Mouse (Mus musculus) intestine, embryonic 14.5 days (tissue): ENCODE results near the gene Gprc6a. TPM values are rescaled to one million over a fixed set of nuclear protein-coding genes. Genes with fewer than 3 reads are reported as not detected.

ENCODE experiments used
- ATAC-seq: fragments of 200-750 bp; cut with Nextera tagmentation; replicated peaks from 2 replicates; pipeline ENCODE4 v1.8.0; 2017; ENCODE audit warnings: low read depth, moderate number of reproducible peaks, moderate TSS enrichment, moderate library complexity; ENCODE audit not compliant: low FRiP score, low TSS enrichment
- DNase-seq: peaks from one replicate; pipeline ENCODE4 v3.0.0-alpha.2; 2018; ENCODE audit warnings: low spot score
- H3K27ac ChIP-seq: fragments of 300-500 bp; sonication (generic); 2 replicates; pipeline ENCODE4 v1.5.1; 2014; ENCODE audit warnings: low read depth, mild to moderate bottlenecking, control low read depth
- H3K27me3 ChIP-seq: fragments of 300-500 bp; sonication (generic); replicated peaks from 2 replicates; pipeline ENCODE4 v1.6.1; 2014; ENCODE audit warnings: low read length, control low read depth; ENCODE audit not compliant: control insufficient read depth, insufficient read depth
- H3K36me3 ChIP-seq: fragments of 300-500 bp; sonication (generic); 2 replicates; pipeline ENCODE4 v1.6.1; 2014; ENCODE audit warnings: low read length, control low read depth; ENCODE audit not compliant: control insufficient read depth, insufficient read depth
- H3K4me1 ChIP-seq: fragments of 300-500 bp; sonication (generic); replicated peaks from 2 replicates; pipeline ENCODE4 v1.6.1; 2014; ENCODE audit warnings: low read length, control low read depth, mixed read lengths; ENCODE audit not compliant: control insufficient read depth, insufficient read depth
- H3K4me2 ChIP-seq: fragments of 300-500 bp; sonication (generic); 2 replicates; pipeline ENCODE4 v1.6.1; 2014; ENCODE audit warnings: low read length
- H3K4me3 ChIP-seq: fragments of 300-500 bp; sonication (generic); 2 replicates; pipeline ENCODE4 v1.5.1; 2014; ENCODE audit warnings: low read depth, low read length, control low read depth, mixed read lengths
- H3K9ac ChIP-seq: fragments of 300-500 bp; sonication (generic); 2 replicates; pipeline ENCODE4 v1.6.1; 2014; ENCODE audit warnings: mild to moderate bottlenecking, low read length
- H3K9me3 ChIP-seq: fragments of 300-500 bp; sonication (generic); 2 replicates; pipeline ENCODE4 v1.6.1; 2016; ENCODE audit warnings: low read length, control low read depth; ENCODE audit not compliant: control insufficient read depth
- WGBS: fragments of 180-500 bp; shearing (Covaris S2); extraction: QIAGEN DNeasy Blood & Tissue Kit; methylation state at CpG from one replicate; pipeline ENCODE4 v1.1.7; 2014; 5-methylcytosine and 5-hydroxymethylcytosine counted together
- polyA plus RNA-seq: library from polyadenylated mRNA; unstranded; fragments of >200 nt; fragmentation: Nextera tagmentation; extraction: Ambion mirVana; gene quantifications from 2 replicates; pipeline ENCODE4 v1.2.1, GENCODE M21; 2014

Gene Gprc6a
- polyA plus RNA-seq, 1 experiment from 2014 or later = not detected

- H3K27ac ChIP-seq = no peak overlapping the region
- WGBS = 92% methylated on average over 3 of the region's 3 CpGs
- no peaks in the 10 kb centered on the region for H3K9me3 ChIP-seq
- DNase-seq (no peak), ATAC-seq (no peak)
- no peak overlapping the region for H3K4me2 ChIP-seq
- H3K27me3 ChIP-seq = no peaks in the 10 kb centered on the region
- no peak overlapping the region for H3K4me3 ChIP-seq
- no peaks in the 10 kb centered on the region for H3K36me3 ChIP-seq
- H3K9ac ChIP-seq = no peak overlapping the region
- H3K4me1 ChIP-seq = no peaks in the 10 kb centered on the region
These were observed 10.1 kb downstream of the Gprc6a start for GRCm38 (mm10) chr10:51621193-51621592.

GRCm38 (mm10) chr10:51620126-51620525 lies 11.1 kb downstream of the Gprc6a start:
- Histone ChIP-seq H3K9ac (no peak overlapping the region), H3K4me1 (no peaks in the 10 kb centered on the region), H3K4me2 (no peak overlapping the region), H3K36me3 (no peaks in the 10 kb centered on the region), H3K27ac (no peak overlapping the region), H3K27me3 (no peaks in the 10 kb centered on the region), H3K9me3 (no peaks in the 10 kb centered on the region), H3K4me3 (no peak overlapping the region)
- ATAC-seq (no peak), DNase-seq (no peak)
- 74% methylated on average over 7 of the region's 7 CpGs for WGBS

- no peak overlapping the region for H3K9ac ChIP-seq
- WGBS = 87% methylated on average over 2 of the region's 2 CpGs
- H3K36me3 ChIP-seq = no peaks in the 10 kb centered on the region
- no peaks in the 10 kb centered on the region for H3K9me3 ChIP-seq
- H3K27me3 ChIP-seq = no peaks in the 10 kb centered on the region
- H3K4me1 ChIP-seq = no peaks in the 10 kb centered on the region
- H3K27ac ChIP-seq = no peak overlapping the region
- H3K4me3 ChIP-seq = no peak overlapping the region
- no peak overlapping the region for H3K4me2 ChIP-seq
- ATAC-seq (no peak), DNase-seq (no peak)
These were observed 12.7 kb downstream of the Gprc6a start for GRCm38 (mm10) chr10:51618538-51618937.

- DNase-seq (no peak), ATAC-seq (no peak)
- WGBS = 73% methylated on average over 11 of the region's 11 CpGs
- Histone ChIP-seq H3K36me3 (no peaks in the 10 kb centered on the region), H3K27ac (no peak overlapping the region), H3K27me3 (no peaks in the 10 kb centered on the region), H3K4me1 (no peaks in the 10 kb centered on the region), H3K9me3 (no peaks in the 10 kb centered on the region), H3K4me3 (no peak overlapping the region), H3K9ac (no peak overlapping the region), H3K4me2 (no peak overlapping the region)
These were observed 16.3 kb downstream of the Gprc6a start for GRCm38 (mm10) chr10:51614826-51615590.

- no peak overlapping the region for H3K9ac ChIP-seq
- no peaks in the 10 kb centered on the region for H3K27me3 ChIP-seq
- WGBS = 40% methylated on average over 3 of the region's 3 CpGs
- H3K4me1 ChIP-seq = no peaks in the 10 kb centered on the region
- H3K9me3 ChIP-seq = no peaks in the 10 kb centered on the region
- no peak for ATAC-seq
- no peaks in the 10 kb centered on the region for H3K36me3 ChIP-seq
- no peak overlapping the region for H3K27ac ChIP-seq
- H3K4me2 ChIP-seq = no peak overlapping the region
- no peak for DNase-seq
- H3K4me3 ChIP-seq = no peak overlapping the region
These were observed 17.8 kb downstream of the Gprc6a start for GRCm38 (mm10) chr10:51613421-51613820.

GRCm38 (mm10) chr10:51611969-51612682 lies 19.1 kb downstream of the Gprc6a start:
- WGBS = 48% methylated on average over 9 of the region's 9 CpGs
- no peak overlapping the region for H3K9ac ChIP-seq
- no peaks in the 10 kb centered on the region for H3K36me3 ChIP-seq
- no peaks in the 10 kb centered on the region for H3K9me3 ChIP-seq
- no peaks in the 10 kb centered on the region for H3K27me3 ChIP-seq
- H3K4me2 ChIP-seq = no peak overlapping the region
- no peak for DNase-seq
- H3K4me3 ChIP-seq = no peak overlapping the region
- no peak overlapping the region for H3K27ac ChIP-seq
- H3K4me1 ChIP-seq = no peaks in the 10 kb centered on the region
- ATAC-seq = no peak

GRCm38 (mm10) chr10:51609741-51610425 lies 21.4 kb downstream of the Gprc6a start:
- H3K4me2 ChIP-seq = no peak overlapping the region
- H3K4me1 ChIP-seq = no peaks in the 10 kb centered on the region
- no peak for DNase-seq
- no peak overlapping the region for H3K27ac ChIP-seq
- no peak overlapping the region for H3K4me3 ChIP-seq
- H3K9me3 ChIP-seq = no peaks in the 10 kb centered on the region
- WGBS = 40% methylated on average over 4 of the region's 4 CpGs
- peak; percentile 87 for ATAC-seq
- H3K36me3 ChIP-seq = no peaks in the 10 kb centered on the region
- H3K9ac ChIP-seq = no peak overlapping the region
- no peaks in the 10 kb centered on the region for H3K27me3 ChIP-seq

GRCm38 (mm10) chr10:51596928-51597635 lies 34.2 kb downstream of the Gprc6a start:
- ATAC-seq = no peak
- DNase-seq = no peak

More at GRCm38 (mm10) chr10:51596928-51597635, 34.2 kb downstream of the Gprc6a start:
- no peaks in the 10 kb centered on the region for H3K36me3 ChIP-seq
- H3K4me2 ChIP-seq = no peak overlapping the region
- H3K4me1 ChIP-seq = no peaks in the 10 kb centered on the region
- no peaks in the 10 kb centered on the region for H3K9me3 ChIP-seq
- H3K27me3 ChIP-seq = no peaks in the 10 kb centered on the region
- no peak overlapping the region for H3K4me3 ChIP-seq
- H3K9ac ChIP-seq = no peak overlapping the region
- 77% methylated on average over 9 of the region's 9 CpGs for WGBS
- H3K27ac ChIP-seq = no peak overlapping the region
